Mouse (Mus musculus): ENCODE results near the gene Hmcn2. TPM values are rescaled to one million over a fixed set of nuclear protein-coding genes. Genes with fewer than 3 reads are reported as not detected.

The Hmcn2 gene
- polyA plus RNA-seq, 1 experiment from 2014 or later: 0.49 TPM

DNA sequence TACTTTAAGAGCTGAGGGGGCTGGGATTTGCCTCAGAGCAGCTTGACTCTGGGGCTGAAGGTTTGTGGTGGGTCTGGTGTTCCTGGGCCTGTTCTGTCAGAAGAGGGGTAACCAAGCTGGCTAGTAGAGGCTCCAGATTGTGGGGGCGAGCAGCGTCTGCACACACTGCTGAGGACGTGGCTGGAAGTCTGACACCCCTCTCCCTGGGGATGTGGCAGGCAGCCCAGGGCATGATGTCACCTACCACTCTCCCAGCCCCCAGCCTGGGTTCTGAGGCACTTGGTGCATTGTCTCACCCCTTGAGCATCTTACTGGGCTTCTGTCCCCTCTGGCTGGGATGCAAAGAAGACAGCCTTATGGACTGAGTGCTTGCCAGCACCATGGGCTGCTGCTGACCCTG lies 34.2 kb downstream of the Hmcn2 start:
- no peak overlapping the region for H3K4me3 ChIP-seq
- no peak overlapping the region for H3K27ac ChIP-seq (ENCODE audit: poor library complexity, severe bottlenecking)
- H3K36me3 ChIP-seq: no peaks in the 10 kb centered on the region
- no peak overlapping the region for H3K4me2 ChIP-seq
- H3K9ac ChIP-seq: no peak overlapping the region
- H3K27me3 ChIP-seq (replicated peaks): peaks cover 78% of the 10 kb centered on the region
- H3K9me3 ChIP-seq (replicated peaks): peaks cover 5% of the 10 kb centered on the region
- no peaks in the 10 kb centered on the region for H3K4me1 ChIP-seq (replicated peaks)
- 0 out of 2 replicates have a peak, but pooled peaks have one; percentile 27 for ATAC-seq (ENCODE audit: insufficient number of reproducible peaks, low FRiP score)
- 58% methylated on average over 3 of the region's 3 CpGs for WGBS

DNA sequence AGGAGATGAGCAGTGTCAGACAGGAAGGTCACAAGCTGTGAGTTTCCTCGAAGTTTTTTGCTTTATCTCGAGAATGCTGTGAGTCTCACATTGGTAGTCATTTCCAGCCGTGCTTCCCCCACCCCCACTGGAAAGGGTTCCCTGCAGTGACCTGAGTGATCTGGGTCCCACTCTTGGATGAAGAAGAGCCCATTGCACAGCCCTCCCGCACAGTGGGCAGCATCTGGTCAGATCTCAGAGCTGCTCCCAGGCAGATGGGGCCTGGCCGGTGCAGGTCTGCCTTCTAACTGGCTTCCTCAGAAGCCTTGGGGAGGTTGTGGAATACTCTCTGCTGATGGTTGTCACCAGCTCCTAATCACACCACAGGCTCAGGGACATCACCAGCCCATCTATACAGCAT lies 34.6 kb downstream of the Hmcn2 start:
- H3K27ac ChIP-seq (ENCODE audit: poor library complexity, severe bottlenecking): no peak overlapping the region
- no peaks in the 10 kb centered on the region for H3K4me1 ChIP-seq (replicated peaks)
- H3K27me3 ChIP-seq (replicated peaks): peaks cover 78% of the 10 kb centered on the region
- ATAC-seq (ENCODE audit: insufficient number of reproducible peaks, low FRiP score): no peak
- no peak overlapping the region for H3K4me2 ChIP-seq
- 61% methylated on average over 5 of the region's 5 CpGs for WGBS
- H3K36me3 ChIP-seq: no peaks in the 10 kb centered on the region
- no peak overlapping the region for H3K4me3 ChIP-seq
- peaks cover 5% of the 10 kb centered on the region for H3K9me3 ChIP-seq (replicated peaks)
- H3K9ac ChIP-seq: no peak overlapping the region

DNA sequence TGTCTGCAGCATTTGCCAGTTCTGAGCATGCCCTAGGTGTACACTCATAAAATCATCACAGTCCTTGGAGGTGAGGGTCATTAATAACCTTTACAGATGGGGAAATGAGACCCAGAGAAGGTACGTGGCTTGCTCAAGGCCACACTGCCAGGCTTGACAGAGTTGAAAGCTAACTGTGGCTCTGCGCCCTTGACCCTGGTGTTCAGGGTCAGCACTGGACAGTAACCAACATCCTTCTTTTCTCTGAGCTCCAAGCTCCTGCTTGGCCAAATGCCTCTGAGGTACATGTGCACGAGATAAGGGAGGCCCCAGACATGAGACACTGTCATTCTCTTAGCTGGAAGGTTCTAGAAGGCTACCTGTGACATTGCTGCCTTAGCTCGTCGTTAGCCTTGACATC lies 42.6 kb downstream of the Hmcn2 start:
- 67% methylated on average over 5 of the region's 5 CpGs for WGBS
- no peak for ATAC-seq (ENCODE audit: insufficient number of reproducible peaks, low FRiP score)
- peaks cover 55% of the 10 kb centered on the region for H3K27me3 ChIP-seq (replicated peaks)
- H3K9ac ChIP-seq: no peak overlapping the region
- no peaks in the 10 kb centered on the region for H3K9me3 ChIP-seq (replicated peaks)
- H3K4me1 ChIP-seq (replicated peaks): 0 out of 2 replicates have a peak, but pooled peaks cover 6% of the 10 kb centered on the region
- no peak overlapping the region for H3K4me3 ChIP-seq
- H3K4me2 ChIP-seq: no peak overlapping the region
- no peak overlapping the region for H3K27ac ChIP-seq (ENCODE audit: poor library complexity, severe bottlenecking)
- H3K36me3 ChIP-seq: no peaks in the 10 kb centered on the region

DNA sequence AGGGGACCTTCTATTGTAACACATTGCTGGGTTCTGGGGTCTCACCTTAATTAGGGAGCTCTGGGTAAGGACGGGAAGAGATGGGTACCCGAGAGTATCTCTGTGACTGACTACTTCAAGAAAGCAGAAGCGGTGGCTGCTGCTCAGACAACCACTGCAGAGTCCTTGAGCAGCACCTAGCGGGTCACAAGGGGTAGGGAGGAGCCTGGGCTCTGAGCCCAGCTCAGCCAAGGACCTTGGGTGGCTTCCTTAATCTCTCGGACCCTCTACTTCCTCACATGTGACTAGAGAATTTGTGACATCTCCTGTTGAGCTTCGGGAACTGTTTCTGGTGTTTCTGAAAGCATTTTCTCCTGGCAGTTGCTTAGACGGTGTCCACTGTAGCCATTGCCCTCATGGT lies 45.1 kb downstream of the Hmcn2 start:
- no peaks in the 10 kb centered on the region for H3K9me3 ChIP-seq (replicated peaks)
- H3K4me2 ChIP-seq: no peak overlapping the region
- H3K27ac ChIP-seq (ENCODE audit: poor library complexity, severe bottlenecking): no peak overlapping the region
- no peaks in the 10 kb centered on the region for H3K36me3 ChIP-seq
- no peak overlapping the region for H3K9ac ChIP-seq
- H3K4me3 ChIP-seq: no peak overlapping the region
- H3K27me3 ChIP-seq (replicated peaks): peaks cover 48% of the 10 kb centered on the region
- 69% methylated on average over 7 of the region's 7 CpGs for WGBS
- ATAC-seq (ENCODE audit: insufficient number of reproducible peaks, low FRiP score): no peak
- H3K4me1 ChIP-seq (replicated peaks): peaks cover 12% of the 10 kb centered on the region; the same call in 1 of the 2 replicates

DNA sequence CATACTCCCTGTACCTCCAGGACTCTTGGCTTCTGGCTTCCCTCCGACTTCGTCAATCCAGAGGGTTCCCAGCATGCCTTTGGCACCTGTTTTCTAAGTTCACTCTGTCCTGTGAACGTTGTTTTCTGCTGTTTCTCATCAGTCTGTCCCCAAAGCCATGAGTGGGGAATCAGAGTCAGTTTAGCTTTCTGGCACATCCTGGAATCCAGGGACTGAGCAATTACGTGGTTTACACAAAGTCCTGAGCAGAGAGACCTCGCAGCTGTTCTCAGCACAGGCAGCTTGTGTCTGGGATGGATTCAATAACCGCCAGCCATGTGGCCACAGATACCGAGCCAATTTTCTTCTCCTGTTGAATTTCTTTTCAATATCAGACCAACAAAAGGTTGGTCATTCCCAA lies 53.0 kb downstream of the Hmcn2 start:
- Histone ChIP-seq H3K27me3 (replicated peaks) (peaks cover 18% of the 10 kb centered on the region; the same call in 1 of the 2 replicates), H3K27ac (ENCODE audit: poor library complexity, severe bottlenecking) (no peak overlapping the region), H3K4me3 (no peak overlapping the region), H3K4me1 (replicated peaks) (peaks cover 7% of the 10 kb centered on the region; the same call in 1 of the 2 replicates), H3K9ac (no peak overlapping the region), H3K4me2 (no peak overlapping the region), H3K36me3 (no peaks in the 10 kb centered on the region), H3K9me3 (replicated peaks) (peaks cover 3% of the 10 kb centered on the region; the same call in 1 of the 2 replicates)
- 70% methylated on average over 7 of the region's 7 CpGs for WGBS
- ATAC-seq (ENCODE audit: insufficient number of reproducible peaks, low FRiP score): no peak

DNA sequence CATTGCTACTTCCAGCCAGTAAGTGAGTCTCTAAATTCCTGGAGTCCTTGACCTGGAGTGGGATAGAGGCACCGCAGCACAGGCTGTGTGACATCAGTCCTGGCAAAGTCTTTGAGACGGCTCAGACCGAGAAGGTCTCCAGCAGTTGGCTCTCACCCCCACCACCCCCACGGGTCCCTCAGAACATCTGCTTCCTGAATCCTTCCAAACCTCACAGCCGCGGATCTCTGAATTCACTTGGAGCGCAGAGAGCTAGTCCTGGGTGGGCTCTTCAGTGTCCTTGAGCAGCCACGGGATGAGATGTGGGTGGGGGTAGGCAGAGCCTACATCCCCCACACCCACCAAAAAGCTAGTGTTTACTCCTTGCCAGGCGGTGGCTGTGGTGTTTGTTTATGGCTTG lies 57.2 kb downstream of the Hmcn2 start:
- Histone ChIP-seq H3K4me2 (no peak overlapping the region), H3K9ac (no peak overlapping the region), H3K9me3 (replicated peaks) (peaks cover 7% of the 10 kb centered on the region; the same call in 1 of the 2 replicates), H3K27me3 (replicated peaks) (peaks cover 17% of the 10 kb centered on the region), H3K36me3 (no peaks in the 10 kb centered on the region), H3K4me1 (replicated peaks) (no peaks in the 10 kb centered on the region), H3K27ac (ENCODE audit: poor library complexity, severe bottlenecking) (no peak overlapping the region), H3K4me3 (no peak overlapping the region)
- 82% methylated on average over 9 of the region's 9 CpGs for WGBS
- no peak for ATAC-seq (ENCODE audit: insufficient number of reproducible peaks, low FRiP score)

DNA sequence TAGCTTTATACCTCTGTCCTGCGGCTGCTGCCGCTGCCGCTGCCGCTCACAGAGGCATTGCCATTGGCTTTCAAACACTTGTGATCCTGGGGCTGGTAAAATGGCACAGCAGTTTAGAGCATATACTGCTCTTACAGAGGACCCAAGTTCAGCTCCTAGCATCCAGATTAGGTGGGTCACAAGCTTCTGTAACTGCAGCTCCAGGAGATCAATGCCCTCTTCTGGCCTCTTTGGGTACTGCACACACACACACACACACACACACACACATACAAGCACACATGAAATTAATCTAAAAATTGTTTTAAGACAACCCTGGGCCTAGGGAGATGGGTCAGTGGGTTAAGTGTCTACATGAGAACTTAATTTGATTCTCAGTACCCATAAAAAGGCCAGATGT lies 58.0 kb downstream of the Hmcn2 start:
- no peak overlapping the region for H3K4me2 ChIP-seq
- H3K4me1 ChIP-seq (replicated peaks): no peaks in the 10 kb centered on the region
- WGBS: 98% methylated on average over 4 of the region's 4 CpGs
- H3K9me3 ChIP-seq (replicated peaks): peaks cover 7% of the 10 kb centered on the region; the same call in 1 of the 2 replicates
- no peak for ATAC-seq (ENCODE audit: insufficient number of reproducible peaks, low FRiP score)
- H3K4me3 ChIP-seq: no peak overlapping the region
- H3K36me3 ChIP-seq: no peaks in the 10 kb centered on the region
- H3K27ac ChIP-seq (ENCODE audit: poor library complexity, severe bottlenecking): no peak overlapping the region
- H3K9ac ChIP-seq: no peak overlapping the region
- H3K27me3 ChIP-seq (replicated peaks): peaks cover 15% of the 10 kb centered on the region

DNA sequence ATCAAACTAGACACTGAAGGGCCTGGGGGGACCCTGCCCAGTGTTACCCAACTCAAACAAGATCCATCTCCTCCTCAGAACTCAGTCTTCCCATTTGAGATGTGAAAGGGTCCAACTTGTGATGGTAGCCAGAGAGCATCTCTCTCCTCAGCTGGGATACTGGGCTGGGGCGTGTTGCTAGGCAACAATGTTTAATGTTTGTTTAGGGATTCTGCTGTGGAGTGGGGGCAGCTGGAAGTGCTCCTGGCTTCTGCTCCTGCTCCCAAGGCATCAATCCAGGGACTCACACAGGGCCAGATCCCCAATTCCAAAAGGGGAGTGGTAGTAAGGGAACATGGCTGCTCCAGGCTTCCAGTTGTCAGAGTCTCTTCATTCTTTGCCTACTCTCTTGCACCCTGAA lies 60.2 kb downstream of the Hmcn2 start:
- no peak overlapping the region for H3K4me2 ChIP-seq
- peaks cover 22% of the 10 kb centered on the region for H3K27me3 ChIP-seq (replicated peaks)
- peaks cover 7% of the 10 kb centered on the region; the same call in 1 of the 2 replicates for H3K9me3 ChIP-seq (replicated peaks)
- H3K4me3 ChIP-seq: no peak overlapping the region
- H3K27ac ChIP-seq (ENCODE audit: poor library complexity, severe bottlenecking): no peak overlapping the region
- no peak overlapping the region for H3K9ac ChIP-seq
- no peaks in the 10 kb centered on the region for H3K4me1 ChIP-seq (replicated peaks)
- no peaks in the 10 kb centered on the region for H3K36me3 ChIP-seq
- WGBS: 74% methylated on average over 1 of the region's 1 CpGs
- ATAC-seq (ENCODE audit: insufficient number of reproducible peaks, low FRiP score): no peak

DNA sequence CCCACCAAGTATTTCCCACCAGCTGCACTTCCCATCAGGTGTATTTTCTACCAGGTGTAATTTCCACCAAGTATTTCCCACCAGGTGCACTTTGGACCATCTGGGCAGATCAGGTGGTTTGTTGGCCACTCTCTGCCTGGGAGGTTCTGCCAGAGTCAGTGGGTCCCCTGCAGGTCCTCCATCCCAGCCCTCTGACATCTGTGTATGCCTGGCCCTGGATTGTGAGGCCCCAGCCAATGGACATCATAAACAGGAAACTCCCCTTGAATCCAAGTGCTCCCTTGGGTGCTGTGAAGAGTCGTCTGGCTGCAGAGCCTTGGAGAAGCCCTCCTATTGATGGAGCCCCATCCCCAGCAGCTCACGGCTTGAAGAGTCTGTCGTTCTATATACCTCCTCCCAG lies 61.8 kb downstream of the Hmcn2 start:
- Histone ChIP-seq H3K4me2 (no peak overlapping the region), H3K27ac (ENCODE audit: poor library complexity, severe bottlenecking) (no peak overlapping the region), H3K9me3 (replicated peaks) (peaks cover 7% of the 10 kb centered on the region; the same call in 1 of the 2 replicates), H3K9ac (no peak overlapping the region), H3K4me3 (no peak overlapping the region), H3K4me1 (replicated peaks) (no peaks in the 10 kb centered on the region), H3K36me3 (no peaks in the 10 kb centered on the region), H3K27me3 (replicated peaks) (peaks cover 29% of the 10 kb centered on the region)
- 53% methylated on average over 3 of the region's 3 CpGs for WGBS
- ATAC-seq (ENCODE audit: insufficient number of reproducible peaks, low FRiP score): no peak

DNA sequence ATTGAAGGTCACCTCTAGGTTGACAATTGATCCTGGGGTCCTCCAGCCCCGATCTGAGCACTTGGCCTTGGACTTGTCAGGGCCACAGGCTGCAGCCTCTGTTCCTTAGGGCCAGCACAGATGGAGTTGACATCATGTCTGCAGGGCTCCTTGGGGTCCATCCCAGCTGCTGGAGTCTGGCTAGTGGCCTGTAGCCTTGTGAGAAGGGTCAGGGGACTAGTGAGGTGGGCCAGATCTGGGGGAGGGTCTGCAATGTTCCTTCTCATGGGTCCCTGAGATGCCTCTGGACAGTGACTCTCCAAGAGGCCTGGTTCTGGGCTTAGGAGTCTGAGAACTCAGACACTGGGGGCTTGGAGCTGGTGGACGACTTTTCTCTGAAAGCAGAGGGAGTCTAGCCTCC lies 63.3 kb downstream of the Hmcn2 start:
- 65% methylated on average over 2 of the region's 2 CpGs for WGBS
- Histone ChIP-seq H3K27ac (ENCODE audit: poor library complexity, severe bottlenecking) (no peak overlapping the region), H3K4me1 (replicated peaks) (no peaks in the 10 kb centered on the region), H3K4me3 (no peak overlapping the region), H3K4me2 (no peak overlapping the region), H3K9ac (no peak overlapping the region), H3K9me3 (replicated peaks) (peaks cover 1% of the 10 kb centered on the region; the same call in 1 of the 2 replicates), H3K36me3 (no peaks in the 10 kb centered on the region), H3K27me3 (replicated peaks) (peaks cover 41% of the 10 kb centered on the region)
- ATAC-seq (ENCODE audit: insufficient number of reproducible peaks, low FRiP score): no peak

DNA sequence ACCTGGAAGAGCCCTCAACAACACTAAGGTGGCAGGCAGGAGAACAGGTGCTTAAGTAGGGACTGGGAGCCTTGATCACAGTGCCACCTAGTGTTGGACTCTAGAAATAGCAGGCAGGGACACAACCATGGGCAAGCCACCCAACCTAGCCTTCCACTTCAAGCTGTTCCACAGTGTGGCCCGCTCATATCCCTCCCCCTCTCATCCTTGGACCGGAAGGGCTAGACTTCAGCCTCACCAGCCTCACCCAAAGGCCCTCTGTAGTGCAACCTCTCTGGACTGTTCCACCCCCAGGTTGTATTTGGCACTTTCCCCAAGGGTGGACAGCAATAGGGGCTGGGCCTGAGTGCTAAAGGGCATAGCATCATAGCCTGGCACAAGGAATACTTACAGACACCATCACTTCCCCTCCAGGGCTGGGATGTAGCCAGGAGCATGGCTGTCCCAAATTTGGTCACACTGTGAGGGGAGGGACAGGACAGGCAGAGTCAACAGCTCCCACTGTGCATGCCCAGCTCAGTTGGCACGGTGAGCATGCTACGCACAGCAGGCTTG lies 67.2 kb downstream of the Hmcn2 start:
- H3K36me3 ChIP-seq: no peaks in the 10 kb centered on the region
- H3K27ac ChIP-seq (ENCODE audit: poor library complexity, severe bottlenecking): no peak overlapping the region
- ATAC-seq (ENCODE audit: insufficient number of reproducible peaks, low FRiP score): no peak
- H3K4me3 ChIP-seq: no peak overlapping the region
- H3K9ac ChIP-seq: no peak overlapping the region
- H3K27me3 ChIP-seq (replicated peaks): peaks cover 66% of the 10 kb centered on the region
- H3K9me3 ChIP-seq (replicated peaks): no peaks in the 10 kb centered on the region
- no peaks in the 10 kb centered on the region for H3K4me1 ChIP-seq (replicated peaks)
- H3K4me2 ChIP-seq: no peak overlapping the region
- 65% methylated on average over 4 of the region's 4 CpGs for WGBS

DNA sequence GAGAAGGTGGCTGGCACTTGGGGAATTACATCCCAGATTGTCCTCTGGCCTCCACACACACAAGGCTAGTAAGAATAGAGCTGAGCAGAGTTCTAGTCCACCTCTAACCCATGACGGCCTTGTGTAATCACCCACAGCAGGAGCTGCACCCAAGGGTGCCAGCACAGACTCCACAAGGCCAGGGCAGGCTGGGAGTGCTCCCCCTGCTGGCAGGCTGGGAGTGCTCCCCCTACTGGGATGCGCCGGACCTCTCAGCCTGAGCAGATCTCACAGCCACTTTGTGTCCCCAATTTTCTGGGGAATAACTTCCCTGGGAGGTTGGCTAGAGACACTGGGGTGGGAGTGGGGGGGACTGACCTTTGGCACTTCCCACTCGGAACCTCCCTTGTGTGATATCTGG lies 68.7 kb downstream of the Hmcn2 start:
- no peak overlapping the region for H3K27ac ChIP-seq (ENCODE audit: poor library complexity, severe bottlenecking)
- H3K4me2 ChIP-seq: no peak overlapping the region
- no peaks in the 10 kb centered on the region for H3K4me1 ChIP-seq (replicated peaks)
- H3K36me3 ChIP-seq: no peaks in the 10 kb centered on the region
- no peak overlapping the region for H3K4me3 ChIP-seq
- no peak overlapping the region for H3K9ac ChIP-seq
- H3K27me3 ChIP-seq (replicated peaks): peaks cover 70% of the 10 kb centered on the region
- no peak for ATAC-seq (ENCODE audit: insufficient number of reproducible peaks, low FRiP score)
- no peaks in the 10 kb centered on the region for H3K9me3 ChIP-seq (replicated peaks)
- WGBS: 21% methylated on average over 4 of the region's 4 CpGs
